Mouse (Mus musculus): ENCODE data around the gene Olfr68. TPM values are rescaled to one million over a fixed set of nuclear protein-coding genes. Genes with fewer than 3 reads are reported as not detected.

Gene Olfr68
- total and polyA plus RNA-seq, 2 experiments from 2014 or later = not detected

DNA sequence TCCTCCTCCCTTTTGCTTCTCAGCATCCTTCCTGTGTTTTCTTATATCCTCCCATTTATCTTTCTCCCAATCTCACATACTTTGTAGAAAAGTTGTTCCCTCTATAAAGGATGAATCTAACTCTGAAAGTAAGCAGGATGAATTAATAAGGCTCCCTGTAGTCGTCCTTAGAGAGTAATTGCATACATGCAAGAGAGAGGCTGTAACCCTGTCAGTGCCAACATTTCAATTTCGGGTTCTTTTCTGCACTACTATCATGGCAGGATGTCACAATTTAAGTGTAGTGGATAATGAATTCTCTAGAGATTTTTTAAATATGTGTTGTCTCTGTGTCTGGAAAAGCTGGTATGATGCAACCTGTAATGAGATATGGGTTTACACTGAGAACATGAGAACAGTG lies 22.3 kb downstream of the Olfr68 start, which contains the start of gene Olfr630:
Olfr630 (minus strand) TSS at position 101 of the 400 bp plus-strand sequence.
- Histone ChIP-seq H3K9me3 (replicated peaks; ENCODE audit: control insufficient read depth, low read length) (no peaks in the 10 kb centered on the region), H3K27ac (ENCODE audit: low read depth) (no peak within 1 kb of the TSS), H3K4me3 (ENCODE audit: low read depth, low read length) (no peak within 1 kb of the TSS), H3K9ac (replicated peaks; ENCODE audit: low read depth, low read length) (no peak within 1 kb of the TSS), H3K4me2 (ENCODE audit: low read depth, low read length) (no peak within 1 kb of the TSS), H3K4me1 (ENCODE audit: control insufficient read depth, insufficient read depth) (no peaks in the 10 kb centered on the region), H3K27me3 (ENCODE audit: control insufficient read depth, insufficient read depth, low read length) (no peaks in the 10 kb centered on the region), H3K36me3 (replicated peaks; ENCODE audit: control insufficient read depth, insufficient read depth, low read length) (no peaks in the 10 kb centered on the region)
- ATAC-seq (ENCODE audit: insufficient read depth, low read depth) (no peak), DNase-seq (ENCODE audit: low spot score) (no peak)
- 34% methylated on average over 2 of the region's 2 CpGs for WGBS
- TF ChIP-seq CTCF (IDR thresholded peaks at IDR 0.05; ENCODE audit: low read depth) (no peak), EP300 (IDR thresholded peaks at IDR 0.05; ENCODE audit: low read depth) (no peak)

DNA sequence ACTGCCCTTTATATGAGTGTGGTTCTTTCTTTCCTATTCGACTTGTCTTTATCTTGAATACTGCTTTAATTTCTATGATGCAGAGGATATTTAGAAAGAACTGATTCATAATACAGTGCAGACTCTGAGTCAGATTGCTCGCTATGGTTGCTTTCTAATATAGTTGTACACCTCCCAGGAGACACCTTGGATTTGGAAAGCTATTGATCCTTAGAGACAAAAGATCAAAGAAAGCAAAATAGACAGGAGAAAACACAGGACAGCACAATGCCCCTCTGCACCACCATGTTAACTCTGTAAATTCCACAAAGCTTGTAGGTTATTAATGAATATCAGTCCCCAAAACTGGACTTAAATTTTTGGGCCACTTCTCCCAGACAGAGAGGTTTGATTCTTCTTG lies 34.7 kb downstream of the Olfr68 start, which contains the start of gene Olfr629:
Olfr629 (minus strand) TSS at position 101 of the 400 bp plus-strand sequence.
- Histone ChIP-seq H3K4me3 (ENCODE audit: low read depth, low read length) (no peak within 1 kb of the TSS), H3K9ac (replicated peaks; ENCODE audit: low read depth, low read length) (no peak within 1 kb of the TSS), H3K27me3 (ENCODE audit: control insufficient read depth, insufficient read depth, low read length) (no peaks in the 10 kb centered on the region), H3K36me3 (replicated peaks; ENCODE audit: control insufficient read depth, insufficient read depth, low read length) (no peaks in the 10 kb centered on the region), H3K4me2 (ENCODE audit: low read depth, low read length) (no peak within 1 kb of the TSS), H3K4me1 (ENCODE audit: control insufficient read depth, insufficient read depth) (no peaks in the 10 kb centered on the region), H3K9me3 (replicated peaks; ENCODE audit: control insufficient read depth, low read length) (no peaks in the 10 kb centered on the region), H3K27ac (ENCODE audit: low read depth) (no peak within 1 kb of the TSS)
- no peak for TF ChIP-seq CTCF (IDR thresholded peaks at IDR 0.05; ENCODE audit: low read depth)
- no peak for TF ChIP-seq EP300 (IDR thresholded peaks at IDR 0.05; ENCODE audit: low read depth)
- DNase-seq (ENCODE audit: low spot score) (no peak), ATAC-seq (ENCODE audit: insufficient read depth, low read depth) (no peak)
- 67% methylated on average over 2 of the region's 2 CpGs for WGBS

- Histone ChIP-seq H3K36me3 (replicated peaks; ENCODE audit: control insufficient read depth, insufficient read depth, low read length) (no peaks in the 10 kb centered on the region), H3K4me2 (ENCODE audit: low read depth, low read length) (no peak within 1 kb of the TSS), H3K27me3 (ENCODE audit: control insufficient read depth, insufficient read depth, low read length) (no peaks in the 10 kb centered on the region), H3K4me1 (ENCODE audit: control insufficient read depth, insufficient read depth) (no peaks in the 10 kb centered on the region), H3K9me3 (replicated peaks; ENCODE audit: control insufficient read depth, low read length) (no peaks in the 10 kb centered on the region), H3K4me3 (ENCODE audit: low read depth, low read length) (no peak within 1 kb of the TSS), H3K27ac (ENCODE audit: low read depth) (no peak within 1 kb of the TSS), H3K9ac (replicated peaks; ENCODE audit: low read depth, low read length) (no peak within 1 kb of the TSS)
- TF ChIP-seq EP300 (IDR thresholded peaks at IDR 0.05; ENCODE audit: low read depth) (no peak), CTCF (IDR thresholded peaks at IDR 0.05; ENCODE audit: low read depth) (no peak)
- ATAC-seq (ENCODE audit: insufficient read depth, low read depth) (no peak), DNase-seq (ENCODE audit: low spot score) (no peak)
- WGBS = 78% methylated on average over 1 of the region's 1 CpGs
These were observed 49.4 kb downstream of the Olfr68 start, which contains the start of gene Olfr628 for GRCm38 (mm10) chr7:103730074-103730473. Olfr628 (plus strand) TSS chr7:103730374.

Other genes starting within 250 kb of the Olfr68 start
Only the 30 nearest of the 33 such genes appear.
- not detected in 2 replicates for gene Olfr613, start 231.6 kb downstream of the Olfr68 start, total RNA-seq (2014; rRNA removed; ENCODE audit: low replicate concordance)
- gene Olfr613, start 231.6 kb downstream of the Olfr68 start, polyA plus RNA-seq (2015; fragmentation: Nextera tagmentation; extraction: Ambion mirVana) = not detected in 2 replicates
- not detected in 2 replicates for gene Olfr615, start 223.6 kb downstream of the Olfr68 start, total RNA-seq (2014; rRNA removed; ENCODE audit: low replicate concordance)
- not detected in 2 replicates for gene Olfr615, start 223.6 kb downstream of the Olfr68 start, polyA plus RNA-seq (2015; fragmentation: Nextera tagmentation; extraction: Ambion mirVana)
- not detected in 2 replicates for gene Olfr616, start 210.6 kb downstream of the Olfr68 start, total RNA-seq (2014; rRNA removed; ENCODE audit: low replicate concordance)
- gene Olfr616, start 210.6 kb downstream of the Olfr68 start, polyA plus RNA-seq (2015; fragmentation: Nextera tagmentation; extraction: Ambion mirVana) = not detected in 2 replicates
- gene Olfr617, start 206.6 kb downstream of the Olfr68 start, total RNA-seq (2014; rRNA removed; ENCODE audit: low replicate concordance) = not detected in 2 replicates
- gene Olfr617, start 206.6 kb downstream of the Olfr68 start, polyA plus RNA-seq (2015; fragmentation: Nextera tagmentation; extraction: Ambion mirVana) = not detected in 2 replicates
- gene Olfr618, start 189.6 kb downstream of the Olfr68 start, total RNA-seq (2014; rRNA removed; ENCODE audit: low replicate concordance) = not detected in 2 replicates
- not detected in 2 replicates for gene Olfr618, start 189.6 kb downstream of the Olfr68 start, polyA plus RNA-seq (2015; fragmentation: Nextera tagmentation; extraction: Ambion mirVana)
- gene Olfr619, start 179.1 kb downstream of the Olfr68 start, total RNA-seq (2014; rRNA removed; ENCODE audit: low replicate concordance) = not detected in 2 replicates
- not detected in 2 replicates for gene Olfr619, start 179.1 kb downstream of the Olfr68 start, polyA plus RNA-seq (2015; fragmentation: Nextera tagmentation; extraction: Ambion mirVana)
- not detected in 2 replicates for gene Olfr620, start 167.2 kb downstream of the Olfr68 start, total RNA-seq (2014; rRNA removed; ENCODE audit: low replicate concordance)
- gene Olfr620, start 167.2 kb downstream of the Olfr68 start, polyA plus RNA-seq (2015; fragmentation: Nextera tagmentation; extraction: Ambion mirVana) = not detected in 2 replicates
- gene Olfr622, start 137.0 kb downstream of the Olfr68 start, total RNA-seq (2014; rRNA removed; ENCODE audit: low replicate concordance) = not detected in 2 replicates
- gene Olfr622, start 137.0 kb downstream of the Olfr68 start, polyA plus RNA-seq (2015; fragmentation: Nextera tagmentation; extraction: Ambion mirVana) = not detected in 2 replicates
- not detected in 2 replicates for gene Olfr623, start 116.0 kb downstream of the Olfr68 start, total RNA-seq (2014; rRNA removed; ENCODE audit: low replicate concordance)
- not detected in 2 replicates for gene Olfr623, start 116.0 kb downstream of the Olfr68 start, polyA plus RNA-seq (2015; fragmentation: Nextera tagmentation; extraction: Ambion mirVana)
- gene Olfr624, start 108.5 kb downstream of the Olfr68 start, total RNA-seq (2014; rRNA removed; ENCODE audit: low replicate concordance) = not detected in 2 replicates
- 0.03 TPM in 1 of 2 replicates, not detected in the other for gene Olfr624, start 108.5 kb downstream of the Olfr68 start, polyA plus RNA-seq (2015; fragmentation: Nextera tagmentation; extraction: Ambion mirVana)
- gene Olfr625-ps1, start 97.0 kb downstream of the Olfr68 start, total RNA-seq (2014; rRNA removed; ENCODE audit: low replicate concordance) = not detected in 2 replicates
- not detected in 2 replicates for gene Olfr625-ps1, start 97.0 kb downstream of the Olfr68 start, polyA plus RNA-seq (2015; fragmentation: Nextera tagmentation; extraction: Ambion mirVana)
- gene Olfr243, start 65.0 kb downstream of the Olfr68 start, total RNA-seq (2014; rRNA removed; ENCODE audit: low replicate concordance) = not detected in 2 replicates
- gene Olfr243, start 65.0 kb downstream of the Olfr68 start, polyA plus RNA-seq (2015; fragmentation: Nextera tagmentation; extraction: Ambion mirVana) = not detected in 2 replicates
- not detected in 2 replicates for gene Olfr628, start 49.3 kb downstream of the Olfr68 start, total RNA-seq (2014; rRNA removed; ENCODE audit: low replicate concordance)
- not detected in 2 replicates for gene Olfr628, start 49.3 kb downstream of the Olfr68 start, polyA plus RNA-seq (2015; fragmentation: Nextera tagmentation; extraction: Ambion mirVana)
- gene Olfr629, start 34.8 kb downstream of the Olfr68 start, total RNA-seq (2014; rRNA removed; ENCODE audit: low replicate concordance) = not detected in 2 replicates
- not detected in 2 replicates for gene Olfr629, start 34.8 kb downstream of the Olfr68 start, polyA plus RNA-seq (2015; fragmentation: Nextera tagmentation; extraction: Ambion mirVana)
- gene Olfr630, start 22.4 kb downstream of the Olfr68 start, total RNA-seq (2014; rRNA removed; ENCODE audit: low replicate concordance) = not detected in 2 replicates
- gene Olfr630, start 22.4 kb downstream of the Olfr68 start, polyA plus RNA-seq (2015; fragmentation: Nextera tagmentation; extraction: Ambion mirVana) = not detected in 2 replicates
- gene Olfr69, start 8.1 kb downstream of the Olfr68 start, total RNA-seq (2014; rRNA removed; ENCODE audit: low replicate concordance) = not detected in 2 replicates
- gene Olfr69, start 8.1 kb downstream of the Olfr68 start, polyA plus RNA-seq (2015; fragmentation: Nextera tagmentation; extraction: Ambion mirVana) = not detected in 2 replicates
- not detected in 2 replicates for gene Olfr67, start 12.1 kb upstream of the Olfr68 start, total RNA-seq (2014; rRNA removed; ENCODE audit: low replicate concordance)
- not detected in 2 replicates for gene Olfr67, start 12.1 kb upstream of the Olfr68 start, polyA plus RNA-seq (2015; fragmentation: Nextera tagmentation; extraction: Ambion mirVana)
- 716 and 1,401 TPM in 2 replicates for gene Hbb-bt, start 34.3 kb upstream of the Olfr68 start, total RNA-seq (2014; rRNA removed; ENCODE audit: low replicate concordance)
- 772 and 1,221 TPM in 2 replicates for gene Hbb-bt, start 34.3 kb upstream of the Olfr68 start, polyA plus RNA-seq (2015; fragmentation: Nextera tagmentation; extraction: Ambion mirVana)
- 5,431 and 6,330 TPM in 2 replicates for gene Hbb-bs, start 48.4 kb upstream of the Olfr68 start, total RNA-seq (2014; rRNA removed; ENCODE audit: low replicate concordance)
- 3,638 and 5,614 TPM in 2 replicates for gene Hbb-bs, start 48.4 kb upstream of the Olfr68 start, polyA plus RNA-seq (2015; fragmentation: Nextera tagmentation; extraction: Ambion mirVana)
- not detected in 2 replicates for gene Hbb-bh2, start 60.8 kb upstream of the Olfr68 start, total RNA-seq (2014; rRNA removed; ENCODE audit: low replicate concordance)
- not detected in 2 replicates for gene Hbb-bh2, start 60.8 kb upstream of the Olfr68 start, polyA plus RNA-seq (2015; fragmentation: Nextera tagmentation; extraction: Ambion mirVana)
- not detected in 2 replicates for gene Hbb-bh1, start 63.5 kb upstream of the Olfr68 start, total RNA-seq (2014; rRNA removed; ENCODE audit: low replicate concordance)
- not detected in 2 replicates for gene Hbb-bh1, start 63.5 kb upstream of the Olfr68 start, polyA plus RNA-seq (2015; fragmentation: Nextera tagmentation; extraction: Ambion mirVana)
- gene Hbb-y, start 73.5 kb upstream of the Olfr68 start, total RNA-seq (2014; rRNA removed; ENCODE audit: low replicate concordance) = 0.80 TPM in 1 of 2 replicates, not detected in the other
- 2.2 and 2.7 TPM in 2 replicates for gene Hbb-y, start 73.5 kb upstream of the Olfr68 start, polyA plus RNA-seq (2015; fragmentation: Nextera tagmentation; extraction: Ambion mirVana)
- not detected in 2 replicates for gene Olfr66, start 106.6 kb upstream of the Olfr68 start, total RNA-seq (2014; rRNA removed; ENCODE audit: low replicate concordance)
- not detected in 2 replicates for gene Olfr66, start 106.6 kb upstream of the Olfr68 start, polyA plus RNA-seq (2015; fragmentation: Nextera tagmentation; extraction: Ambion mirVana)
- not detected in 2 replicates for gene Olfr64, start 114.8 kb upstream of the Olfr68 start, total RNA-seq (2014; rRNA removed; ENCODE audit: low replicate concordance)
- not detected in 2 replicates for gene Olfr64, start 114.8 kb upstream of the Olfr68 start, polyA plus RNA-seq (2015; fragmentation: Nextera tagmentation; extraction: Ambion mirVana)
- not detected in 2 replicates for gene Olfr65, start 123.8 kb upstream of the Olfr68 start, total RNA-seq (2014; rRNA removed; ENCODE audit: low replicate concordance)
- not detected in 2 replicates for gene Olfr65, start 123.8 kb upstream of the Olfr68 start, polyA plus RNA-seq (2015; fragmentation: Nextera tagmentation; extraction: Ambion mirVana)
- gene Olfr631, start 149.1 kb upstream of the Olfr68 start, total RNA-seq (2014; rRNA removed; ENCODE audit: low replicate concordance) = not detected in 2 replicates
- gene Olfr631, start 149.1 kb upstream of the Olfr68 start, polyA plus RNA-seq (2015; fragmentation: Nextera tagmentation; extraction: Ambion mirVana) = not detected in 2 replicates
- not detected in 2 replicates for gene Olfr632, start 154.6 kb upstream of the Olfr68 start, total RNA-seq (2014; rRNA removed; ENCODE audit: low replicate concordance)
- gene Olfr632, start 154.6 kb upstream of the Olfr68 start, polyA plus RNA-seq (2015; fragmentation: Nextera tagmentation; extraction: Ambion mirVana) = not detected in 2 replicates
- gene Olfr633, start 164.7 kb upstream of the Olfr68 start, total RNA-seq (2014; rRNA removed; ENCODE audit: low replicate concordance) = not detected in 2 replicates
- gene Olfr633, start 164.7 kb upstream of the Olfr68 start, polyA plus RNA-seq (2015; fragmentation: Nextera tagmentation; extraction: Ambion mirVana) = not detected in 2 replicates
- not detected in 2 replicates for gene Olfr635, start 191.5 kb upstream of the Olfr68 start, total RNA-seq (2014; rRNA removed; ENCODE audit: low replicate concordance)
- gene Olfr635, start 191.5 kb upstream of the Olfr68 start, polyA plus RNA-seq (2015; fragmentation: Nextera tagmentation; extraction: Ambion mirVana) = not detected in 2 replicates
- gene Olfr638, start 219.0 kb upstream of the Olfr68 start, total RNA-seq (2014; rRNA removed; ENCODE audit: low replicate concordance) = not detected in 2 replicates
- gene Olfr638, start 219.0 kb upstream of the Olfr68 start, polyA plus RNA-seq (2015; fragmentation: Nextera tagmentation; extraction: Ambion mirVana) = not detected in 2 replicates

Measured in heart, postnatal 0 days (tissue).